Mouse (Mus musculus) heart, embryonic 15.5 days (tissue): ENCODE measurements around the gene Cacna1c. TPM values are rescaled to one million over a fixed set of nuclear protein-coding genes. Genes with fewer than 3 reads are reported as not detected.

Experiments used
- ATAC-seq: fragments of 200-750 bp; cut with Nextera tagmentation; replicated peaks from 2 replicates; pipeline ENCODE4 v1.8.0; 2017; ENCODE audit warnings: low read depth, moderate TSS enrichment; ENCODE audit not compliant: insufficient number of reproducible peaks, insufficient read depth, low FRiP score
- H3K27ac ChIP-seq: fragments of 300-500 bp; sonication (generic); 2 replicates; pipeline ENCODE4 v1.5.1; 2015; ENCODE audit warnings: mild to moderate bottlenecking, inconsistent platforms
- H3K27me3 ChIP-seq: fragments of 300-500 bp; sonication (generic); 2 replicates; pipeline ENCODE4 v1.6.1; 2015; ENCODE audit warnings: inconsistent platforms
- H3K36me3 ChIP-seq: fragments of 300-500 bp; sonication (generic); 2 replicates; pipeline ENCODE4 v1.6.1; 2015; ENCODE audit warnings: mild to moderate bottlenecking, inconsistent platforms
- H3K4me1 ChIP-seq: fragments of 300-500 bp; sonication (generic); replicated peaks from 2 replicates; pipeline ENCODE4 v1.6.1; 2015; ENCODE audit warnings: inconsistent platforms
- H3K4me2 ChIP-seq: fragments of 300-500 bp; sonication (generic); 2 replicates; pipeline ENCODE4 v1.6.1; 2015; ENCODE audit warnings: inconsistent platforms, mild to moderate bottlenecking, moderate library complexity
- H3K4me3 ChIP-seq: fragments of 300-500 bp; sonication (generic); 2 replicates; pipeline ENCODE4 v1.5.1; 2015; ENCODE audit warnings: mild to moderate bottlenecking, inconsistent platforms
- H3K9ac ChIP-seq: fragments of 300-500 bp; sonication (generic); 2 replicates; pipeline ENCODE4 v1.6.1; 2015; ENCODE audit warnings: mild to moderate bottlenecking, inconsistent platforms
- H3K9me3 ChIP-seq: fragments of 300-500 bp; sonication (generic); replicated peaks from 2 replicates; pipeline ENCODE4 v1.6.1; 2016; ENCODE audit warnings: inconsistent platforms
- WGBS: fragments of 180-500 bp; shearing (Covaris S2); methylation state at CpG from one replicate; pipeline ENCODE4 v1.1.7; 2015; ENCODE audit warnings: mixed read lengths; 5-methylcytosine and 5-hydroxymethylcytosine counted together
- polyA plus RNA-seq: library from polyadenylated mRNA; unstranded; fragments of >200 nt; fragmentation: Nextera tagmentation; extraction: Ambion mirVana; gene quantifications from 2 replicates; pipeline ENCODE4 v1.2.1, GENCODE M21; 2015

The Cacna1c gene
- polyA plus RNA-seq, 1 experiment from 2014 or later, result 65.3 TPM

GRCm38 (mm10) chr6:119137768-119138167 is 58.5 kb downstream of the Cacna1c start:
- 69% methylated on average over 10 of the region's 10 CpGs for WGBS
- no peak overlapping the region for H3K4me3 ChIP-seq
- H3K4me1 ChIP-seq, result peaks cover 46% of the 10 kb centered on the region
- ATAC-seq, result no peak
- no peak overlapping the region for H3K4me2 ChIP-seq
- H3K9me3 ChIP-seq, result no peaks in the 10 kb centered on the region
- no peak overlapping the region for H3K9ac ChIP-seq
- H3K27ac ChIP-seq, result peak overlapping the region; percentile 2; the same call in 1 of the 2 replicates
- no peaks in the 10 kb centered on the region for H3K27me3 ChIP-seq
- no peaks in the 10 kb centered on the region for H3K36me3 ChIP-seq

DNA sequence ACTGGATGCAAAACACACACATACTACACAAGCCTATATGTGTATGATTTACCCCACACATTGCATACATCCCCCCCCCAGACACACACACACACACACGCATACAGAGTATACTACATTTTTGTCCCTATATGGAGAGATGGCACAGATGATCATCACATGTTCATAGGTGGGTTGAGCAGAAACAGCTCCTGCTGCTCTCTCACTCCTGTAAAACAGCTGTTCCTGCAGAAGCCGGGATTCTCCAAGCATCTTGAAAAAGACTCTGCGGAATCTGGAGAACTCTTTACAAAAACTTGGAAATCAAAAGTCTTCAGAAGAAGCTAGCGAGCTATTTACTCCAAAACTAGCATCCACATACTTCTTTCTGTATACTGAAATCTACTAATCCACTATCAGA is 63.4 kb downstream of the Cacna1c start:
- no peak overlapping the region for H3K9ac ChIP-seq
- peak overlapping the region; percentile 50 for H3K27ac ChIP-seq
- no peak overlapping the region for H3K4me2 ChIP-seq
- H3K4me1 ChIP-seq, result peaks cover 59% of the 10 kb centered on the region
- 84% methylated on average over 4 of the region's 4 CpGs for WGBS
- ATAC-seq, result no peak
- H3K4me3 ChIP-seq, result no peak overlapping the region
- no peaks in the 10 kb centered on the region for H3K36me3 ChIP-seq
- no peaks in the 10 kb centered on the region for H3K27me3 ChIP-seq
- H3K9me3 ChIP-seq, result no peaks in the 10 kb centered on the region

- ATAC-seq, result no peak
- 56% methylated on average over 8 of the region's 8 CpGs for WGBS
Observed at GRCm38 (mm10) chr6:119132111-119132735, 64.0 kb downstream of the Cacna1c start.

GRCm38 (mm10) chr6:119129664-119130063 is 66.6 kb downstream of the Cacna1c start:
- no peak for ATAC-seq
- no peaks in the 10 kb centered on the region for H3K9me3 ChIP-seq
- peaks cover 55% of the 10 kb centered on the region for H3K4me1 ChIP-seq
- no peaks in the 10 kb centered on the region for H3K36me3 ChIP-seq
- H3K4me2 ChIP-seq, result no peak overlapping the region
- 68% methylated on average over 5 of the region's 5 CpGs for WGBS
- no peak overlapping the region for H3K9ac ChIP-seq
- H3K27me3 ChIP-seq, result no peaks in the 10 kb centered on the region
- H3K4me3 ChIP-seq, result no peak overlapping the region
- H3K27ac ChIP-seq, result 0 out of 2 replicates have a peak overlapping the region, but pooled peaks have one; percentile 24

More at GRCm38 (mm10) chr6:119132111-119132735, 64.0 kb downstream of the Cacna1c start:
- H3K4me2 ChIP-seq, result no peak overlapping the region
- H3K4me3 ChIP-seq, result no peak overlapping the region
- H3K4me1 ChIP-seq, result peaks cover 55% of the 10 kb centered on the region
- H3K27ac ChIP-seq, result peak overlapping the region; percentile 50
- H3K9me3 ChIP-seq, result no peaks in the 10 kb centered on the region
- no peak overlapping the region for H3K9ac ChIP-seq
- H3K27me3 ChIP-seq, result no peaks in the 10 kb centered on the region
- H3K36me3 ChIP-seq, result no peaks in the 10 kb centered on the region

DNA sequence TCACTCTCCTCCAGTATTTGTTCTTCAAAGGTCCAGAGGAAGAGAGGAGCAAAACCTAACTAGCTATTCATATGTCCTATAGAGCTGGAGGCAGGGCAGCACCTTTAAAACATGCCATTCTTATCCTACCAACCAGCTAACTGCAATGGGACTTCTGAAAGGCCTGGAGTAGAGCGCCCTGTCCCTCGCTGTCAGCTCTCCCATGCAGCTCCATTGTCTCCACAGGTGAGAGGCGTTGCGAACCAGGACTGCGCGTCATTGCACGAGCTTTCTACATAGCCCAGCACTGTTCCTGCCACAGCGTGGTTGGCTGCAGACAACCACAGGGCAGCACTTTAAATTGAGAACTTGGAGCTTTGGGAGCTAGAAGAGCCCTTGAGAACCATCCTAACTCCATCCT is 67.7 kb downstream of the Cacna1c start:
- H3K9ac ChIP-seq, result no peak overlapping the region
- no peaks in the 10 kb centered on the region for H3K9me3 ChIP-seq
- ATAC-seq, result no peak
- no peak overlapping the region for H3K4me3 ChIP-seq
- peaks cover 51% of the 10 kb centered on the region for H3K4me1 ChIP-seq
- no peak overlapping the region for H3K27ac ChIP-seq
- no peaks in the 10 kb centered on the region for H3K27me3 ChIP-seq
- no peak overlapping the region for H3K4me2 ChIP-seq
- 92% methylated on average over 8 of the region's 8 CpGs for WGBS
- no peaks in the 10 kb centered on the region for H3K36me3 ChIP-seq

GRCm38 (mm10) chr6:119128076-119128475 is 68.1 kb downstream of the Cacna1c start:
- no peak for ATAC-seq
- no peaks in the 10 kb centered on the region for H3K27me3 ChIP-seq
- no peak overlapping the region for H3K9ac ChIP-seq
- no peaks in the 10 kb centered on the region for H3K36me3 ChIP-seq
- H3K27ac ChIP-seq, result no peak overlapping the region
- H3K4me2 ChIP-seq, result no peak overlapping the region
- H3K4me3 ChIP-seq, result no peak overlapping the region
- H3K9me3 ChIP-seq, result no peaks in the 10 kb centered on the region
- H3K4me1 ChIP-seq, result peaks cover 48% of the 10 kb centered on the region
- WGBS, result 75% methylated on average over 1 of the region's 1 CpGs

DNA sequence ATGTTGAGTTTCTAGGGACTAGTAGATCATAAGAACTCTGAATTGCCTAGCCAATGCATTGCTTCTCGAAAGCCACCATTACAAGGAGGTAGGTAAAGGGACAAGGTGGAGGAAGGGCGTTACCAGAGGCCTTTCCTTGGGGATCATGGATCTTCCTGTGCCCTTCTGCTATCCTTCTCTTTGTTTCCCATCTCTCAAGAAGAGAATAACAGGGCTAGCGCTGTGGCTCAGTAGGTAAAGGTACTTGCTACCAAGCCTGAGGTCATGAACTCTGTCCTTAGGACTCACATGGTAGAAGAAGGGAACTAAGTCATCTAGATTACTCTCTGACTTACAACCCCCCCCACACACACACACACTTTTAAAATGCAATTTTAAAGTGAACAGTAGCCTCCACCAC is 69.2 kb downstream of the Cacna1c start:
- H3K4me3 ChIP-seq, result no peak overlapping the region
- 96% methylated on average over 3 of the region's 3 CpGs for WGBS
- no peak overlapping the region for H3K4me2 ChIP-seq
- no peaks in the 10 kb centered on the region for H3K9me3 ChIP-seq
- no peaks in the 10 kb centered on the region for H3K27me3 ChIP-seq
- ATAC-seq, result no peak
- H3K9ac ChIP-seq, result no peak overlapping the region
- no peaks in the 10 kb centered on the region for H3K36me3 ChIP-seq
- H3K27ac ChIP-seq, result no peak overlapping the region
- peaks cover 37% of the 10 kb centered on the region for H3K4me1 ChIP-seq

DNA sequence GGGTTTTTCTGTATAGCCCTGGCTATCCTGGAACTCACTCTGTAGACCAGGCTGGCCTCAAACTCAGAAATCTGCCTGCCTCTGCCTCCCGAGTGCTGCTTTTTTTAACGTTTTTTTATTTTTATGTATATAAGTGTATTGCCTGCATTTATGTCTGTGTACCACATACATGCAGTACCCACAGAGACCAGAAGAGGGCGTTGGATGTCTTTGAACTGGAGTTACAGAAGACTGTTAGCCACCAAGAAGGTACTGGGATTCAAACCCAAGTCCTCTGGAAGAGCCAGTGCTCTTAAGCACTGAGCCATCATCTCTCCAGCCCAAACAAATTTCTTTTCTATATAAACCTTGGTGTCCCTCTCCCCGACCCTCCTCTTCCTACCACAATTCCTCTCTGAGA is 77.8 kb downstream of the Cacna1c start:
- Histone ChIP-seq H3K4me1 (peaks cover 7% of the 10 kb centered on the region; the same call in 1 of the 2 replicates), H3K36me3 (peaks cover 8% of the 10 kb centered on the region; the same call in 1 of the 2 replicates), H3K4me3 (no peak overlapping the region), H3K9me3 (no peaks in the 10 kb centered on the region), H3K4me2 (no peak overlapping the region), H3K27ac (no peak overlapping the region), H3K9ac (no peak overlapping the region), H3K27me3 (no peaks in the 10 kb centered on the region)
- 60% methylated on average over 4 of the region's 4 CpGs for WGBS
- no peak for ATAC-seq

DNA sequence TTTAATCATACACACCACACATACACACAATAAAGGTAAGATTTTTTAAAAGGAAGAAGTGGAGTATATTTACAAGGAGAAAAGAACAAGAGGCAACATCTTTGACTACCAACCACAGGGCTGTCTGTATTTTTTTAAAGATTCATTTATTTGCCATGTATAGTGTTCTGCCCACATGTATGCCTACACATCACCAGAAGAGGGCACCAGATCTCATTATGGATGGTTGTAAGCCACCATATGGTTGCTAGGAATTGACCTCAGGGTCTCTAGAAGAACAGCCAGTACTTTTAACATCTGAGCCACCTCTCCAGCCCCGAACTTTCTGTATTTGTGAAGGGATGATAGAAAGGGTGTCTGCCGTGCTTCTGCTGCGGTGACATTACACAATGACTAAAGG is 79.9 kb downstream of the Cacna1c start:
- Histone ChIP-seq H3K4me3 (no peak overlapping the region), H3K4me2 (no peak overlapping the region), H3K27me3 (no peaks in the 10 kb centered on the region), H3K4me1 (peaks cover 9% of the 10 kb centered on the region; the same call in 1 of the 2 replicates), H3K9ac (no peak overlapping the region), H3K9me3 (no peaks in the 10 kb centered on the region), H3K27ac (no peak overlapping the region), H3K36me3 (peaks cover 8% of the 10 kb centered on the region; the same call in 1 of the 2 replicates)
- 85% methylated on average over 3 of the region's 3 CpGs for WGBS
- no peak for ATAC-seq

DNA sequence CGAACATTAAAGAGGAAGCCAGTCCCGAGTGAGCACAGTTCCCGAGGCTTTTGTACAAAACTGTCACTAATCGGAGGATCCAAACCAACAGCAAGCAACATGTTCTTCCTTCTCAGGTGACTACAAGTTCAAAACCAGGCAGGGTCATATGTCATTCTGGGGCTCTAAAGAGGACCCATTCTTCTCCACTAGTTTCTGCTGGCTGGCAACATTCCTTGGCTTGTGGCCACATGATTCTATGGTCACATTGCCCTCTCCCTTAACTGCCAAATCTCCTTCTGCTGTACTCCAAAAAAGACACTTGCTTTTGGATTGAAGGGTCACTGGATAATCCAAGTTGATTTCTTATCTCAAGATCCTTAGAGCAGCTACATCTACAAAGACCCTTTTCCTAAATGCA is 82.9 kb downstream of the Cacna1c start:
- Histone ChIP-seq H3K27ac (no peak overlapping the region), H3K4me3 (no peak overlapping the region), H3K27me3 (peaks cover 3% of the 10 kb centered on the region), H3K9me3 (no peaks in the 10 kb centered on the region), H3K36me3 (peaks cover 8% of the 10 kb centered on the region; the same call in 1 of the 2 replicates), H3K4me2 (no peak overlapping the region), H3K4me1 (peaks cover 30% of the 10 kb centered on the region), H3K9ac (no peak overlapping the region)
- WGBS, result 71% methylated on average over 4 of the region's 4 CpGs
- ATAC-seq, result no peak

GRCm38 (mm10) chr6:119110369-119110768 is 85.8 kb downstream of the Cacna1c start:
- H3K9me3 ChIP-seq, result no peaks in the 10 kb centered on the region
- H3K36me3 ChIP-seq, result 0 out of 2 replicates have a peak, but pooled peaks cover 3% of the 10 kb centered on the region
- H3K4me2 ChIP-seq, result no peak overlapping the region
- 0 out of 2 replicates have a peak overlapping the region, but pooled peaks have one; percentile 14 for H3K9ac ChIP-seq
- no peak overlapping the region for H3K27ac ChIP-seq
- no peak for ATAC-seq
- no peak overlapping the region for H3K4me3 ChIP-seq
- H3K27me3 ChIP-seq, result peaks cover 7% of the 10 kb centered on the region
- H3K4me1 ChIP-seq, result peaks cover 57% of the 10 kb centered on the region
- 70% methylated on average over 5 of the region's 5 CpGs for WGBS
